Mouse (Mus musculus) erythroblast, embryonic 14.5 days (primary cell): ENCODE results near the gene Cib3. TPM values are rescaled to one million over a fixed set of nuclear protein-coding genes. Genes with fewer than 3 reads are reported as not detected.

Source experiments
- H3K27me3 ChIP-seq: 2 replicates; pipeline ENCODE4 v1.6.1; 2012; ENCODE audit warnings: inconsistent platforms; ENCODE audit not compliant: control insufficient read depth
- H3K36me3 ChIP-seq: 2 replicates; pipeline ENCODE4 v1.6.1; 2012; ENCODE audit warnings: mild to moderate bottlenecking, inconsistent platforms; ENCODE audit not compliant: control insufficient read depth
- H3K4me1 ChIP-seq: 2 replicates; pipeline ENCODE4 v1.6.1; 2012; ENCODE audit warnings: inconsistent platforms; ENCODE audit not compliant: control insufficient read depth
- H3K4me3 ChIP-seq: replicated peaks from 2 replicates; pipeline ENCODE3; 2012; ENCODE audit warnings: moderate library complexity, mild to moderate bottlenecking, inconsistent platforms
- H3K9me3 ChIP-seq: 2 replicates; pipeline ENCODE4 v1.6.1; 2012; ENCODE audit warnings: low read length, inconsistent platforms, mixed read lengths; ENCODE audit not compliant: control insufficient read depth
- GATA1 ChIP-seq: IDR thresholded peaks from 2 replicates; pipeline ENCODE4 v1.6.1; 2012; ENCODE audit warnings: low read length, inconsistent platforms, mixed read lengths
- TAL1 ChIP-seq: IDR thresholded peaks from 3 replicates; pipeline ENCODE4 v1.6.1; 2012; ENCODE audit warnings: low read length, inconsistent platforms, mixed read lengths
- polyA plus RNA-seq: library from polyadenylated mRNA; stranded (reverse); fragments of >175 nt; gene quantifications from 2 replicates; pipeline ENCODE4 v1.2.3, GENCODE M21; 2012

Gene Cib3
- polyA plus RNA-seq, 1 experiment = not detected

- H3K9me3 ChIP-seq = no peaks in the 10 kb centered on the region
- H3K27me3 ChIP-seq = peaks cover 20% of the 10 kb centered on the region
- TF ChIP-seq TAL1 = no peak
- no peak for TF ChIP-seq GATA1
- no peaks in the 10 kb centered on the region for H3K36me3 ChIP-seq
- H3K4me3 ChIP-seq = no peak overlapping the region
- H3K4me1 ChIP-seq = peaks cover 12% of the 10 kb centered on the region
Measured at GRCm38 (mm10) chr8:72215060-72215459, 2.4 kb upstream of the Cib3 start.

- H3K27me3 ChIP-seq = peaks cover 20% of the 10 kb centered on the region
- peaks cover 2% of the 10 kb centered on the region for H3K4me1 ChIP-seq
- no peaks in the 10 kb centered on the region for H3K36me3 ChIP-seq
- TF ChIP-seq TAL1 (no peak), GATA1 (no peak)
- H3K4me3 ChIP-seq = no peak within 1 kb of the TSS
- H3K9me3 ChIP-seq = no peaks in the 10 kb centered on the region
Measured at GRCm38 (mm10) chr8:72213536-72213935, 899 bp upstream of the Cib3 start, which contains the start of gene Gm11034. TSS of gene Gm11034 (minus strand) at chr8:72213636.

- Histone ChIP-seq H3K9me3 (no peaks in the 10 kb centered on the region), H3K4me1 (no peaks in the 10 kb centered on the region; the same call in 1 of the 2 replicates), H3K4me3 (no peak overlapping the region), H3K36me3 (no peaks in the 10 kb centered on the region), H3K27me3 (peaks cover 19% of the 10 kb centered on the region)
- TF ChIP-seq TAL1 (no peak), GATA1 (no peak)
Measured at GRCm38 (mm10) chr8:72211846-72212245, 791 bp downstream of the Cib3 start.

GRCm38 (mm10) chr8:72210710-72211109 lies 1.9 kb downstream of the Cib3 start:
- Histone ChIP-seq H3K36me3 (no peaks in the 10 kb centered on the region), H3K9me3 (no peaks in the 10 kb centered on the region), H3K4me3 (no peak overlapping the region), H3K4me1 (no peaks in the 10 kb centered on the region; the same call in 1 of the 2 replicates), H3K27me3 (peaks cover 18% of the 10 kb centered on the region)
- TF ChIP-seq GATA1 (no peak), TAL1 (no peak)

GRCm38 (mm10) chr8:72210222-72210621 lies 2.4 kb downstream of the Cib3 start:
- Histone ChIP-seq H3K4me1 (no peaks in the 10 kb centered on the region; the same call in 1 of the 2 replicates), H3K9me3 (no peaks in the 10 kb centered on the region), H3K36me3 (no peaks in the 10 kb centered on the region), H3K4me3 (no peak overlapping the region), H3K27me3 (peaks cover 16% of the 10 kb centered on the region)
- TF ChIP-seq TAL1 (no peak), GATA1 (no peak)

GRCm38 (mm10) chr8:72208582-72208981 lies 4.1 kb downstream of the Cib3 start:
- Histone ChIP-seq H3K4me3 (no peak overlapping the region), H3K36me3 (no peaks in the 10 kb centered on the region), H3K9me3 (no peaks in the 10 kb centered on the region), H3K4me1 (no peaks in the 10 kb centered on the region; the same call in 1 of the 2 replicates), H3K27me3 (peaks cover 9% of the 10 kb centered on the region)
- TF ChIP-seq GATA1 (no peak), TAL1 (no peak)

GRCm38 (mm10) chr8:72197997-72198396 lies 14.6 kb downstream of the Cib3 start:
- Histone ChIP-seq H3K4me3 (no peak overlapping the region), H3K36me3 (no peaks in the 10 kb centered on the region), H3K27me3 (no peaks in the 10 kb centered on the region), H3K4me1 (peaks cover 2% of the 10 kb centered on the region; the same call in 1 of the 2 replicates), H3K9me3 (peaks cover 4% of the 10 kb centered on the region)
- no peak for TF ChIP-seq TAL1

GRCm38 (mm10) chr8:72192065-72192464 lies 20.6 kb downstream of the Cib3 start:
- H3K27me3 ChIP-seq = no peaks in the 10 kb centered on the region
- TF ChIP-seq GATA1 (no peak), TAL1 (no peak)
- H3K4me3 ChIP-seq = no peak overlapping the region
- no peaks in the 10 kb centered on the region for H3K4me1 ChIP-seq
- no peaks in the 10 kb centered on the region for H3K36me3 ChIP-seq
- no peaks in the 10 kb centered on the region for H3K9me3 ChIP-seq

GRCm38 (mm10) chr8:72190215-72190539 lies 22.5 kb downstream of the Cib3 start:
- Histone ChIP-seq H3K36me3 (no peaks in the 10 kb centered on the region), H3K4me1 (no peaks in the 10 kb centered on the region), H3K27me3 (no peaks in the 10 kb centered on the region), H3K4me3 (no peak overlapping the region), H3K9me3 (no peaks in the 10 kb centered on the region)
- no peak for TF ChIP-seq TAL1
- TF ChIP-seq GATA1 = no peak
